Mouse (Mus musculus) midbrain, embryonic 16.5 days (tissue): ENCODE measurements around the gene Zzz3. TPM values are rescaled to one million over a fixed set of nuclear protein-coding genes. Genes with fewer than 3 reads are reported as not detected.

ENCODE experiments used
- polyA plus RNA-seq: library from polyadenylated mRNA; unstranded; fragments of >200 nt; fragmentation: Nextera tagmentation; extraction: Ambion mirVana; gene quantifications from 2 replicates; pipeline ENCODE4 v1.2.1, GENCODE M21; 2015

The Zzz3 gene
- polyA plus RNA-seq, 1 experiment from 2014 or later: 27.1 TPM

Other genes starting within 250 kb of the Zzz3 start
- gene Gipc2, start 229.2 kb upstream of the Zzz3 start, polyA plus RNA-seq: 13.6 and 16.2 TPM in 2 replicates
- gene Dnajb4, start 185.2 kb upstream of the Zzz3 start, polyA plus RNA-seq: 48.8 and 52.5 TPM in 2 replicates
- 191 and 239 TPM in 2 replicates for gene Fubp1, start 185.1 kb upstream of the Zzz3 start, polyA plus RNA-seq
- 1.8 TPM in 2 replicates for gene Nexn, start 129.1 kb upstream of the Zzz3 start, polyA plus RNA-seq
- gene Miga1, start 55.1 kb upstream of the Zzz3 start, polyA plus RNA-seq: 18.4 and 19.3 TPM in 2 replicates
- 99.6 and 102 TPM in 2 replicates for gene Usp33, start 49.0 kb upstream of the Zzz3 start, polyA plus RNA-seq